Mouse (Mus musculus) embryonic facial prominence, embryonic 14.5 days (tissue): ENCODE measurements around the gene Tyw5. TPM values are rescaled to one million over a fixed set of nuclear protein-coding genes. Genes with fewer than 3 reads are reported as not detected.

Experiments
- polyA plus RNA-seq: library from polyadenylated mRNA; unstranded; fragments of >200 nt; fragmentation: Nextera tagmentation; extraction: Ambion mirVana; gene quantifications from 2 replicates; pipeline ENCODE4 v1.2.1, GENCODE M21; 2014

The Tyw5 gene
- polyA plus RNA-seq, 1 experiment from 2014 or later: 21.7 TPM

Other genes starting within 250 kb of the Tyw5 start
- gene 1700066M21Rik, start 29.5 kb downstream of the Tyw5 start, polyA plus RNA-seq: 19.3 and 20.9 TPM in 2 replicates
- gene Maip1, start 773 bp downstream of the Tyw5 start, polyA plus RNA-seq: 16.0 and 16.8 TPM in 2 replicates